Mouse (Mus musculus) G1E (cell line): ENCODE measurements around the gene Dgcr8.

Experiments used
- CTCF ChIP-seq: IDR thresholded peaks from 2 replicates; pipeline ENCODE4 v1.5.1; 2012; ENCODE audit warnings: low read depth, low read length, inconsistent platforms, mixed read lengths
- GATA1 ChIP-seq: IDR thresholded peaks from 2 replicates; pipeline ENCODE4 v1.6.1; 2012; ENCODE audit warnings: borderline replicate concordance, low read length, inconsistent platforms, mixed read lengths
- POLR2AphosphoS5 ChIP-seq: IDR thresholded peaks from 2 replicates; pipeline ENCODE4 v1.6.1; 2012; ENCODE audit warnings: low read depth, low read length, inconsistent platforms; ENCODE audit not compliant: insufficient replicate concordance

DNA sequence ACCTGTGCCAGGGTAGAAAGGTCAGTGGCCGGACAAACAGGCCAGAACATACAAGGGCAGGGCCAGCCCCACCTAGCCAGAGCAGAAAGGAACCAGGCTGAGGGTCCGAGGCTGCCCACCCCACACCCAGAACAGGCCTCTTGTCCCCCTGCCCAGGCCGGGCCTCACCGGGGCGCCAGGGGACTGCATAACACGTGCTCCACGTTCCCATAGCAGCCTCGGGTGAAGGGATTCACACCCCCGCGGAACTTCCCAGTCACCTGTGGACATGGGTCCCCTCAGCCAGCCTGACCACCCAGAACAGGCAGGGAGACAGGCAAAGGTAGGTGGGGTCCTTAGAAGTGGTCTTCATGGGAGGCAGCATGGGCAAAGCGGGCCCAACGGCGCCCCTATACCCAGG, 61.9 kb downstream of the Dgcr8 start:
- TF ChIP-seq CTCF (no peak), GATA1 (no peak), POLR2AphosphoS5 (no peak)
